Mouse (Mus musculus): Measurements from ENCODE around the gene Faf1. TPM values are rescaled to one million over a fixed set of nuclear protein-coding genes. Genes with fewer than 3 reads are reported as not detected.
"Not testable (repeated sequence)": the region's sequence is repeated elsewhere in the genome, so short reads cannot be mapped to it uniquely, and the experiment has no call there.

The Faf1 gene
- polyA plus RNA-seq, 1 experiment, result 2.0 TPM

DNA sequence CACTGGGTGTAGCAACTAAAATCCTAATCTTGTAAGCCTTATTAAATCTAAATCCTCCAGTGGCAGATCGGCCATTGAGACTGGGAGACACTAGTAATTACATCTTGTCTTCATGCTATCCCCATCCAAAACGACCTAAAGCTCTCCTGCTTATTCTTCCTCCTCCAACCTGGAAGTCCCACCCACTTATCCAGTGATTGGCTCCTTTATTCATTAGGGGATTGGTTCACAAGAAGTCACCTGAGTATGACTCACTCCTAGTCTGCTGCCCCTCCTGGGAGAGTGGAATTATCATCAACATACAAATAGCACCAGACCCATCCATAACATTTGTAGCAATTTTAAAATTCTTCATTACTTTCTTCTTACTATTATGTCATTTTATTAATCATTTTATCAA lies 7.2 kb downstream of the Faf1 start:
- TF ChIP-seq GATA1 (IDR thresholded peaks at IDR 0.05; ENCODE audit: borderline replicate concordance, low read length) (no peak), FLI1 (IDR thresholded peaks at IDR 0.05; ENCODE audit: low read length) (no peak)
- Histone ChIP-seq H3K9me3 (no peaks in the 10 kb centered on the region), H3K27me3 (replicated peaks) (no peaks in the 10 kb centered on the region), H3K4me3 (replicated peaks) (no peak overlapping the region), H3K36me3 (replicated peaks; ENCODE audit: low read length) (peaks cover 11% of the 10 kb centered on the region), H3K4me1 (peaks cover 39% of the 10 kb centered on the region)

- Histone ChIP-seq H3K27me3 (replicated peaks) (no peaks in the 10 kb centered on the region), H3K4me3 (replicated peaks) (no peak overlapping the region), H3K4me1 (peaks cover 25% of the 10 kb centered on the region), H3K36me3 (replicated peaks; ENCODE audit: low read length) (peaks cover 15% of the 10 kb centered on the region), H3K9me3 (peaks cover 18% of the 10 kb centered on the region)
- no peak for TF ChIP-seq GATA1 (IDR thresholded peaks at IDR 0.05; ENCODE audit: borderline replicate concordance, low read length)
- no peak for TF ChIP-seq FLI1 (IDR thresholded peaks at IDR 0.05; ENCODE audit: low read length)
Measured at GRCm38 (mm10) chr4:109692674-109693073, 16.3 kb downstream of the Faf1 start.

GRCm38 (mm10) chr4:109700727-109701126 lies 24.3 kb downstream of the Faf1 start:
- not testable (repeated sequence) for H3K4me3 ChIP-seq (replicated peaks); H3K27me3 ChIP-seq (replicated peaks); H3K36me3 ChIP-seq (replicated peaks; ENCODE audit: low read length)
- peaks cover 13% of the 10 kb centered on the region for H3K9me3 ChIP-seq
- H3K4me1 ChIP-seq, result peaks cover 14% of the 10 kb centered on the region

DNA sequence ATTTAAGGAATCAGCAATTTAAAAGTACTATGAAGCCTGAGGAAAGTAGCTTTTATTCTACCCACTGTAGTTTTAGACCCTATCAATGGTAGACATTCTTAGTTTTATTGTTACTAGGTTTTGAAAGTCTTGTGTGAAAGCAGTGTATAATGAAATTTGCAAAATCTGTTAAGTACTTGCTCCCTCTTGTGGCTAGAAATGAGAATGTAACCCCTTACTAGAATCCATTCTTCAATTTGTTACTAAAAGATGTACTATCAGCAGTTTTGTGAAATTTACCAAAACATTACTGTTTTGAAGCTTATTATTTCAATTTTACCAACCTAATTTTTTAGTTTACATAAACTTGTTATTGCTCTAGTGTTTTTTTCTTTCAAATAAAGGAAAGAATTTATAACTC lies 27.2 kb downstream of the Faf1 start:
- Histone ChIP-seq H3K9me3 (peaks cover 4% of the 10 kb centered on the region; the same call in 1 of the 2 replicates), H3K27me3 (replicated peaks) (no peaks in the 10 kb centered on the region), H3K36me3 (replicated peaks; ENCODE audit: low read length) (no peaks in the 10 kb centered on the region), H3K4me1 (peaks cover 20% of the 10 kb centered on the region), H3K4me3 (replicated peaks) (no peak overlapping the region)
- no peak for TF ChIP-seq GATA1 (IDR thresholded peaks at IDR 0.05; ENCODE audit: borderline replicate concordance, low read length)
- no peak for TF ChIP-seq FLI1 (IDR thresholded peaks at IDR 0.05; ENCODE audit: low read length)

GRCm38 (mm10) chr4:109705349-109705748 lies 29.0 kb downstream of the Faf1 start:
- Histone ChIP-seq H3K9me3 (no peaks in the 10 kb centered on the region), H3K4me1 (peaks cover 26% of the 10 kb centered on the region), H3K36me3 (replicated peaks; ENCODE audit: low read length) (peaks cover 5% of the 10 kb centered on the region), H3K27me3 (replicated peaks) (no peaks in the 10 kb centered on the region), H3K4me3 (replicated peaks) (no peak overlapping the region)
- TF ChIP-seq FLI1 (IDR thresholded peaks at IDR 0.05; ENCODE audit: low read length), result no peak
- no peak for TF ChIP-seq GATA1 (IDR thresholded peaks at IDR 0.05; ENCODE audit: borderline replicate concordance, low read length)

DNA sequence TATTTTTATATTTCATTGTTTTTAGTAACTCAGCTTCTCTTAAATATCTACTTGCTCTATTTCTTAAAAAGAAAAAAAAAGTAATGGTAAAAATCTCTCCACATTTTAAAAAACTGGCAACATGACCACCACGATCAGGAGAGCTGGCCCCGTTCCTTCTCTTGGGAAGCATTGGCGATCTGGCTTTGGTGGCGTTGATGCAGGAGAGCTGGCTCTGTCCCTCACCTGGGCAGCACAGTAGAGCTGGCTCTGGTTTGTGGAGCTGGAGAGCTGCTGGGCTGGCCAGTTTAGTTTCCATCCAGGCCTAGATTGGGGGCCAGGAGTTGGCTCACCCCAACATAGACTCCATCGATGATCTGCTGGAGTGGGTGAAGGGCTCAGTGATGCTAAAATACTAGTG lies 42.9 kb downstream of the Faf1 start:
- TF ChIP-seq FLI1 (IDR thresholded peaks at IDR 0.05; ENCODE audit: low read length) (no peak), GATA1 (IDR thresholded peaks at IDR 0.05; ENCODE audit: borderline replicate concordance, low read length) (no peak)
- H3K27me3 ChIP-seq (replicated peaks), result no peaks in the 10 kb centered on the region
- peaks cover 19% of the 10 kb centered on the region for H3K4me1 ChIP-seq
- H3K4me3 ChIP-seq (replicated peaks), result no peak overlapping the region
- H3K36me3 ChIP-seq (replicated peaks; ENCODE audit: low read length), result peaks cover 14% of the 10 kb centered on the region
- no peaks in the 10 kb centered on the region for H3K9me3 ChIP-seq

- Histone ChIP-seq H3K4me1 (peaks cover 10% of the 10 kb centered on the region), H3K27me3 (replicated peaks) (no peaks in the 10 kb centered on the region), H3K36me3 (replicated peaks; ENCODE audit: low read length) (peaks cover 14% of the 10 kb centered on the region), H3K9me3 (no peaks in the 10 kb centered on the region), H3K4me3 (replicated peaks) (no peak overlapping the region)
- TF ChIP-seq FLI1 (IDR thresholded peaks at IDR 0.05; ENCODE audit: low read length) (no peak), GATA1 (IDR thresholded peaks at IDR 0.05; ENCODE audit: borderline replicate concordance, low read length) (no peak)
Measured at GRCm38 (mm10) chr4:109729281-109729680, 52.9 kb downstream of the Faf1 start.

DNA sequence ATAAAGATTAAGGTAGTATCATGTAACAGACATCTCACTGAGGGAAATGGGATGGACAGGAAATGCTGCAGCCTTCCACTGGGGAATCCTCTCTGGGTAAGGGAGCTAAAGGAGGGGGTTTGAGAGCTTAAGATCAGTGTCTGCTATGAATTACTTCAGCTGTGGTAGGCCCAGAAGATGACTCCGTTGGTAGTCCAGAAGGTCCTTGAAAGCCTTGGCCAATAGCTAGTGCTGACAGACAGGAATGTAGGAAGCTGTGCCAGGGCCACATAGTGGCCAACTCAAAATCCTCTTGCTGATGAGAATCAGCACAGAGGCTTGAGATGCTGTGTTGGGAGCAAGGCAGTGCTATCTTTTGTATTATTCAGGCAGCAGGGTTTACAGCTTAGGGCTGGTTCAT lies 59.4 kb downstream of the Faf1 start:
- no peak overlapping the region for H3K4me3 ChIP-seq (replicated peaks)
- H3K9me3 ChIP-seq, result no peaks in the 10 kb centered on the region
- H3K36me3 ChIP-seq (replicated peaks; ENCODE audit: low read length), result peaks cover 23% of the 10 kb centered on the region
- peaks cover 10% of the 10 kb centered on the region for H3K4me1 ChIP-seq
- no peak for TF ChIP-seq FLI1 (IDR thresholded peaks at IDR 0.05; ENCODE audit: low read length)
- TF ChIP-seq GATA1 (IDR thresholded peaks at IDR 0.05; ENCODE audit: borderline replicate concordance, low read length), result no peak
- H3K27me3 ChIP-seq (replicated peaks), result no peaks in the 10 kb centered on the region

DNA sequence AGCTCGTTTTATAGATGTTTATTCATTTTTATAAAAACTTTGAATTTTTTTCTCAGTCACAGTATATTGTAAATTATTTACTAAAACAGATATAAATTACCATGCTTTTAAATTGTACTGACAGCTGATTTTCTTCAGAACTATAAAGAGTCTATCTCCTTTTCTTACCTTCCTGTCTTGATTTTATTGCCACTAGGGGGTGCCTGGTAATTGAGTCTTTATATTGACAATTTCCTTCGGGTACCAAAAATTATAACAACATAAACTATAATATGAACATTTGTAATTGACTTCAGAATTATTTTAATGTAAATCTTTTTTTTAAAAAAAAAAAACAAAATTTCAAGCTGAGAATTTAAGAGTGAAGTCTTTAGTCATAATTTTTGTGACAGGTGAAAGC lies 67.6 kb downstream of the Faf1 start:
- no peak overlapping the region for H3K4me3 ChIP-seq (replicated peaks)
- H3K9me3 ChIP-seq, result no peaks in the 10 kb centered on the region
- TF ChIP-seq GATA1 (IDR thresholded peaks at IDR 0.05; ENCODE audit: borderline replicate concordance, low read length) (no peak), FLI1 (IDR thresholded peaks at IDR 0.05; ENCODE audit: low read length) (no peak)
- H3K36me3 ChIP-seq (replicated peaks; ENCODE audit: low read length), result peaks cover 12% of the 10 kb centered on the region
- H3K27me3 ChIP-seq (replicated peaks), result no peaks in the 10 kb centered on the region
- H3K4me1 ChIP-seq, result no peaks in the 10 kb centered on the region

DNA sequence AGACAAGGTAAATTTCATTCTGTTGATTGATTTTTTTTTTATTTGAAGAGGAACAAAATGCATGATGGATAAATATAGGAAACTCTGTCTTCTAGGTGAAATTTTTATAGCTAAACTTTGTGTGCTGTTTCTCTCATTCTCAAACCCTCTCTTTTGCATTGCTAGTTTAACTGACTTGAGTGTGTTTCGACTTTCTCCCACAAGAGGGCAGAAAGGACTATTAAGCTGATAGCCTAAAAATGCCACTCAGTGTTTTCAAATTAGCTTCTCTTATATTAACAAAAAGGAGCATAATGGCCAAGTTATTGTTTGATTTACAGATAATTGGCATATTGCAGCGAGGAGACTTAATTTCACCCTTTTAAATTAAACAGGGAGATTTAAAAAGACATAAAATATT lies 82.6 kb downstream of the Faf1 start:
- Histone ChIP-seq H3K4me1 (peaks cover 7% of the 10 kb centered on the region; the same call in 1 of the 2 replicates), H3K27me3 (replicated peaks) (no peaks in the 10 kb centered on the region), H3K9me3 (no peaks in the 10 kb centered on the region), H3K4me3 (replicated peaks) (no peak overlapping the region), H3K36me3 (replicated peaks; ENCODE audit: low read length) (peaks cover 13% of the 10 kb centered on the region)
- TF ChIP-seq GATA1 (IDR thresholded peaks at IDR 0.05; ENCODE audit: borderline replicate concordance, low read length) (no peak), FLI1 (IDR thresholded peaks at IDR 0.05; ENCODE audit: low read length) (no peak)

DNA sequence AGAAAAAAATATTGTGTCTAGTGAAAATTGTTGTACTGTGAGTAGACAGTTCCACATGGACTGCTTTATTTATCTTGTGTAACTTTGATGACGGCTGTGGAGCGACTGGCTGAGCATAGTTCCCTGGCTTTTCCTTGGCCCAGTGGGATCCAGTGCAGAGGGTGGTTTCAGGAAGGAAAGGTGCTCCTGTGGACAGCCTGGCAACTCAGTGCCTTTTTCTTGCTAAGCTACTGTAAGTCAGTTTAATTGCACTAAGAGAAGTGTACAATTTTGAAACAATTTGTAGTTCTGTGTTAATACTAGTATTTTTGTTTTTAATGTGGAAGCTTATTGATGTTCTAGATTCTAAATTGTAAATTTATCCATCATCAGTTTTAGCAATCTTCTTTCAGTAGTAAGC lies 83.5 kb downstream of the Faf1 start:
- peaks cover 7% of the 10 kb centered on the region for H3K36me3 ChIP-seq (replicated peaks; ENCODE audit: low read length)
- H3K4me1 ChIP-seq, result peaks cover 7% of the 10 kb centered on the region; the same call in 1 of the 2 replicates
- H3K27me3 ChIP-seq (replicated peaks), result no peaks in the 10 kb centered on the region
- no peaks in the 10 kb centered on the region for H3K9me3 ChIP-seq
- TF ChIP-seq GATA1 (IDR thresholded peaks at IDR 0.05; ENCODE audit: borderline replicate concordance, low read length) (no peak), FLI1 (IDR thresholded peaks at IDR 0.05; ENCODE audit: low read length) (no peak)
- H3K4me3 ChIP-seq (replicated peaks), result no peak overlapping the region

Measured in megakaryocyte, embryonic 14.5 days (primary cell).